Mouse (Mus musculus) E14TG2a.4 (cell line): ENCODE measurements around the gene Zfp708.
"Not testable (repeated sequence)": the region's sequence is repeated elsewhere in the genome, so short reads cannot be mapped to it uniquely, and the experiment has no call there.

Experiments used
- H3K27me3 ChIP-seq: 2 replicates; pipeline ENCODE4 v1.6.1; 2014; ENCODE audit warnings: low read length, control low read depth; ENCODE audit not compliant: insufficient read depth
- H3K36me3 ChIP-seq: 2 replicates; pipeline ENCODE4 v1.6.1; 2014; ENCODE audit warnings: low read length, control low read depth; ENCODE audit not compliant: insufficient read depth
- H3K4me1 ChIP-seq: replicated peaks from 2 replicates; pipeline ENCODE4 v1.6.1; 2014; ENCODE audit warnings: low read depth, low read length, control low read depth
- H3K4me3 ChIP-seq: replicated peaks from 2 replicates; pipeline ENCODE4 v1.5.1; 2014; ENCODE audit warnings: mild to moderate bottlenecking, low read length
- H3K9me3 ChIP-seq: 2 replicates; pipeline ENCODE4 v1.6.1; 2014; ENCODE audit warnings: low read length, control low read depth
- CTCF ChIP-seq: conservative IDR thresholded peaks from 2 replicates; pipeline ENCODE4 v1.5.1; 2014; ENCODE audit warnings: low read length
- NANOG ChIP-seq: IDR thresholded peaks from 2 replicates; pipeline ENCODE4 v1.6.1; 2014; ENCODE audit warnings: borderline replicate concordance, low read length, mixed read lengths
- POU5F1 ChIP-seq: IDR thresholded peaks from 2 replicates; pipeline ENCODE4 v1.6.1; 2014; ENCODE audit warnings: low read length, borderline replicate concordance

The Zfp708 gene

DNA sequence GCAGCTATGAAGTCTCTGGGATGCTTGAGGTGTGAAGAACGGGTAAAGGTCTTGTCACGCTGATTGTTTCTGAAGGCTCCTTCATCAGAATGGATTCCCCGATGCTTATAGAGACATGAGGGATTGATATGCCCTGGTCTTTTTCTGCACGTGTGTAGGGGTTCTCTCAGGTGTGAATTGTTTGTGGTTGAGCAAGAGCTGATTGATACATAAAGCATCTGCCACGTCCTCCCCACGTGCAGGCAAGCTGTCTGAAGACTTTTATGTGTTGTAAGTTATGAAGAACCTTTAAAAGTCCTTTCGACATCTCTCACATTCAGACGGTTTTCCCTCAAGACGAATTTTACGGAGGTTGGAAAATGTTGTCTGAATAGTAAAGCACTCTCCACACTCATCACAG, at the start of gene Zfp708:
TSS of gene Zfp708 (minus strand) at position 101 of the 400 bp plus-strand sequence.
- Histone ChIP-seq H3K4me1 (no peaks in the 10 kb centered on the region; the same call in 1 of the 2 replicates), H3K4me3 (no peak within 1 kb of the TSS), H3K36me3 (peaks cover 33% of the 10 kb centered on the region), H3K9me3 (no peaks in the 10 kb centered on the region), H3K27me3 (no peaks in the 10 kb centered on the region)
- no peak for TF ChIP-seq CTCF
- TF ChIP-seq NANOG: no peak
- no peak for TF ChIP-seq POU5F1

DNA sequence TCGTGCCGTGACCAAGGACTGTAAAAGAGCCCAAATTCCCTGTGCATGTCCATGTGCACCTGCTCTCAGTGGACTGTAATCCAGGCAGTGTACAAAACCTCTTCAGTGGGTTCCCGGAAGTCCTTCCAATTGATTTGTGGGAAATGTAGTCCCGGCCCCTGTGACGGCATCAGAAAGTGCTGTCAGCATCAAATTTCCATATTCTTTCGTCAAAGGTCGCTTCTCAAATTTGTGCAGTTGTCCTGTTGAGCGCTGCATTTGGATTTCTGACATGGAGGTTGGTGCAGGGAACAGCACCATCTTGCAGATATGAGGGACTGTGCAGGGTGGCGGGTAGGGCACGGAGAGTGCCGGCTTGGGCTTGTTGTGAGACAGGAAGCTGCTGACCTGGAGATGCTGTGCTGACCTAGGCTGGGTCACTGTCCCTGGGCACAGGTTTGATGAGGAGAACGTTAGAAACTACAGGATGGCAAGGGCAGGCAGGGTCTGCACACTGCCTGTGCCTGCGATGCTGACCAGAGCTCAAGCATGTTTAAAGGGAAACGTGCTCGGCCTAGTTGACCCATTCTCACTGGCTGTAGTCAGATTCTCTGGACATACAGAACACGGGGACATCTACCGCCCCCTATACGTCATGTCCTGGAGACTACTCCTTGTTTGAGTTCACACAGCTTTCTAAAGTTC, 30.4 kb upstream of the Zfp708 start:
- 0 out of 2 replicates have a peak, but pooled peaks have one; percentile 2 for TF ChIP-seq CTCF
- TF ChIP-seq POU5F1: no peak
- Histone ChIP-seq H3K9me3 (no peaks in the 10 kb centered on the region), H3K4me1 (no peaks in the 10 kb centered on the region), H3K27me3 (no peaks in the 10 kb centered on the region), H3K36me3 (no peaks in the 10 kb centered on the region), H3K4me3 (peak overlapping the region; percentile 83)

DNA sequence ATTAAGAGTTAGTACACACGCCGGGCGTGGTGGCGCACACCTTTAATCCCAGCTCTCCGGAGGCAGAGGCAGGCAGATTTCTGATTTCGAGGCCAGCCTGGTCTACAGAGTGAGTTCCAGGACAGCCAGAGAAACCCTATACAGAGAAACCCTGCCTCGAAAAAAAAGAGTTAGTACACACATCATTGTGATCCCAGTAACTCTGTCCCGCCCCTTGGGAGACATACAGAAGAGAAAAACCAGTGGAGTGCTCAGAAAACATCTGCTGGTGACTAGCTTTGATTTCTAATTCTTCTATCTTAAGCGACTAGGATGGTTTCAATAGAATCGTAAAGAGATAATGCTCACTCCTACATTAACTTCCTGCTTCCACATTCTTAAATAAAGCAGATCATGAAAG, 29.7 kb upstream of the Zfp708 start:
- not testable (repeated sequence) for H3K27me3 ChIP-seq, H3K36me3 ChIP-seq, H3K4me1 ChIP-seq, H3K9me3 ChIP-seq
- H3K4me3 ChIP-seq: peak overlapping the region; percentile 83

DNA sequence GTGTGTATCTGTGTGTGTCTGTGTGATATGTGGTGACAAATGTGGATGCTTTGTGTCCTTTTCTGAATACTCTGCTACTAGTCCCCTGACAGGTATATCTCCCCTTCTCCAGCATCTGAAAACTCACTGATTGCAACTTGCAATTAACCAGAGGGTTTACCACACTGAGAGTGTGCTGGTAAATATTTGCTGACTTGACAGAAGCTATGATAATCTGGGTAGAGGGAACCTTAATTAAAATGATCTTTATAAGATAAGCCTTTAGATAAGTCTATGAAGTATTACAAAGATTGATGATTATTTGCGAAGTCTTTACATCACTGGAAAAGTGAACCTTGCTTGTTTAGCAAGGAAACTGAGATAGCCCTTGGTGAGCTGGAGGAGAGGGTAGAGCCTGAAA, 26.7 kb upstream of the Zfp708 start:
- Histone ChIP-seq H3K4me1 (no peaks in the 10 kb centered on the region), H3K27me3 (peaks cover 6% of the 10 kb centered on the region; the same call in 1 of the 2 replicates), H3K36me3 (no peaks in the 10 kb centered on the region), H3K9me3 (no peaks in the 10 kb centered on the region), H3K4me3 (no peak overlapping the region)
- TF ChIP-seq CTCF: no peak

DNA sequence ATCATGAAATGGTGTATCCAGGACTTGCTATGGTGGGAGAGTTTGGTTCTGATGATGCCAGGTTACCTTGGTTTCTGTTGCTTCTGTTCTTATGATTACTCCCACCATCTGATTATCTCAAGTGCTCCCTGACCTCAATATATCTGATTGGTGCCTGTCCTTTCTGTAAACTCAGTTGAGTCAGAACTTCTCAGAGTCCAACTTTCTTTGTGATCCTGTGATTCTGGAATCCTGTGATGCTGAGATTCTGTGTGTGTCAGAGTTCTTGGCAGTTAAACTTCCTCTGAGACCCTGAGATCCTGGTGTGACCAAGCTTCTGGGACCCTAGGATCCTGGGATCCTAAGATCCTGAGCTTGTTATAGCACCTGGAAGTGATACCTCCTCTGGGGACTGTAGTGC, 23.6 kb upstream of the Zfp708 start, which contains the start of gene Zfp759:
TSS of gene Zfp759 (plus strand) at position 301 of the 400 bp plus-strand sequence.
- H3K9me3 ChIP-seq, H3K4me3 ChIP-seq: not testable (repeated sequence)

DNA sequence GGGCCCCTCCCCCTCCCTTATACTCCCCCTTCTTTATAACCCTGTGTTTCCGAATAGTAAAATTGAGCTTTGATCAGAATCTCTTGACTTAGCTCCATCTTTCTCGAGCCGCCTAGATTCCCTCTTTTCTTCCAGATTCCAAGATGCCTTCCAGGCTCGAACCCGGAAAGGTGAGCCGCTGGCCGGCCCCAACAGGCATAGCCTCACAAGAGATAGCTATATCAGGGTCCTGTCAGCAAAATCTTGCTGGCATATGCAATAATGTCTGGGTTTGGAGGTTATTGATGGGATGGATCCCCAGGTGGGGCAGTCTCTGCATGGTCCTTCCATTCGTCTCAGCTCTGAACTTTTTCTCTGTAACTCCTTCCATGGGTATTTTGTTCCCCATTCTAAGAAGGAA, 18.4 kb upstream of the Zfp708 start, which contains the start of gene Rslcan18:
TSS of gene Rslcan18 (minus strand) at position 101 of the 400 bp plus-strand sequence.
- H3K9me3 ChIP-seq: peaks cover 25% of the 10 kb centered on the region
- H3K27me3 ChIP-seq, H3K4me3 ChIP-seq, H3K36me3 ChIP-seq, H3K4me1 ChIP-seq: not testable (repeated sequence)

More for the DNA sequence above, 23.6 kb upstream of the Zfp708 start, which contains the start of gene Zfp759:
- not testable (repeated sequence) for H3K27me3 ChIP-seq, H3K36me3 ChIP-seq, H3K4me1 ChIP-seq

DNA sequence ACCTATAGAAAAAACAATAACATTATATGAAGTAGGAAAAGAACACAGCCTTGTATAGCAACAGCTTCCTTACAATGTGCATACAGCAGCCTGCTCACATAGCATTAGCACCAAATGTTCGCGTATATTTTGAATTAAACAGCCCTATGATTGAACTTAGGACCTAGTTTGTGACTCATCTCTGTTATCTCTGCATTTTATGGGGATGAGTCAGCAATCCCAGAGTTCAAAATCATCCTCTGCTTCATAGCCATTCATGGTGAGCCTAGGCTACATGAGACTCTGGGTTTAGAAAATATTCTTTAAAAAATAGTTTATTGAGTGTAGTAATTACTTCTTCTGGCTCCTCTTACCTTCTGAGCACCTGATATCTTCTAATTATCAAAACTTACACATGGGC, 15.5 kb upstream of the Zfp708 start:
- Histone ChIP-seq H3K4me3 (no peak overlapping the region), H3K4me1 (peaks cover 10% of the 10 kb centered on the region), H3K9me3 (peaks cover 25% of the 10 kb centered on the region), H3K36me3 (no peaks in the 10 kb centered on the region), H3K27me3 (no peaks in the 10 kb centered on the region)
- TF ChIP-seq CTCF (no peak), POU5F1 (no peak), NANOG (no peak)

DNA sequence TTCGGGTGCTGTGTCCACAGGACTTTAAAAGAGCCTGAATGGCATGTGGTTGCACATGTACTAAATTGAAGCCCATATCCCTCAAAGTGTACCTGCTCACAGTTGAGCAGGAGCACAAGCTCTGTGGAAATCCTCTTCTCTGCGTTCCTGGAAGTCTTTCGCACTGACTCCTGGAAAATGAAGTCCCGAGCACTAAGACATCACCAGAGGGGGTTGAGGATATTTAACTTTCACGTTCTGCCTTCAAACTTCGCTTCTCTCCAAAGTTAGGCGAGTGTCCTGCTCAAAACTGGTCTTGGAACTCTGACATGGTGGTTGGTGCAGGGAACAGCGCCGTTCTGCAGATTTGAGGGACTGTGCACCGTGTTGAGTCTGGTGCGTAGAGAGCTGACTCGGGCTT, 14.3 kb upstream of the Zfp708 start:
- H3K9me3 ChIP-seq: peaks cover 25% of the 10 kb centered on the region
- peaks cover 17% of the 10 kb centered on the region for H3K4me1 ChIP-seq
- TF ChIP-seq POU5F1: no peak
- TF ChIP-seq NANOG: no peak
- TF ChIP-seq CTCF: no peak
- no peak overlapping the region for H3K4me3 ChIP-seq
- no peaks in the 10 kb centered on the region for H3K36me3 ChIP-seq
- no peaks in the 10 kb centered on the region for H3K27me3 ChIP-seq

DNA sequence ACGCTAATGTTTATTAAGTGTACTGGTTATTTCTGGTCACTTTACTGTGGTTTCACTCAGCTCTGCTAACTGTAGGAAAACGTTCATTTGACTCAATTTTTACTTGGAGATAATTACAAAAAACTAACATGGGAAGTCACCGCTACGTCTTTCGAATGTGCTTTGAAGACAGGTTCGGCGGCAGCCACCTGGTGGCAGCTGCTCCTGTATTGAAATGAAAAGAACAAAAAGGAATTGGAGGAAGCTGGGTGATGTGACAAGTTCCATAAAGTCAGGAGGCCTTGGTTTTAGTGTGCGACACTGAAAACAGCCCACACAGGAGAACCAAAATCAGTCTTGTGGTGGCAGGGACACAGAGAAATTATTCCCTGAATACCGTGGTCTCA, 11.0 kb upstream of the Zfp708 start:
- Histone ChIP-seq H3K4me1 (peaks cover 26% of the 10 kb centered on the region), H3K9me3 (peaks cover 1% of the 10 kb centered on the region; the same call in 1 of the 2 replicates), H3K36me3 (peaks cover 10% of the 10 kb centered on the region), H3K4me3 (peak overlapping the region; percentile 88), H3K27me3 (no peaks in the 10 kb centered on the region)
- TF ChIP-seq CTCF (no peak), NANOG (no peak), POU5F1 (no peak)
